Mouse (Mus musculus) heart, adult 9 months (tissue): Measurements from ENCODE around the gene Xpr1.

Experiments used
- DNase-seq, 2 experiments: peaks; one replicate each; pipeline ENCODE4 v3.0.0; 2022; ENCODE audit warnings: low spot score in 2 of 2

Gene Xpr1

DNA sequence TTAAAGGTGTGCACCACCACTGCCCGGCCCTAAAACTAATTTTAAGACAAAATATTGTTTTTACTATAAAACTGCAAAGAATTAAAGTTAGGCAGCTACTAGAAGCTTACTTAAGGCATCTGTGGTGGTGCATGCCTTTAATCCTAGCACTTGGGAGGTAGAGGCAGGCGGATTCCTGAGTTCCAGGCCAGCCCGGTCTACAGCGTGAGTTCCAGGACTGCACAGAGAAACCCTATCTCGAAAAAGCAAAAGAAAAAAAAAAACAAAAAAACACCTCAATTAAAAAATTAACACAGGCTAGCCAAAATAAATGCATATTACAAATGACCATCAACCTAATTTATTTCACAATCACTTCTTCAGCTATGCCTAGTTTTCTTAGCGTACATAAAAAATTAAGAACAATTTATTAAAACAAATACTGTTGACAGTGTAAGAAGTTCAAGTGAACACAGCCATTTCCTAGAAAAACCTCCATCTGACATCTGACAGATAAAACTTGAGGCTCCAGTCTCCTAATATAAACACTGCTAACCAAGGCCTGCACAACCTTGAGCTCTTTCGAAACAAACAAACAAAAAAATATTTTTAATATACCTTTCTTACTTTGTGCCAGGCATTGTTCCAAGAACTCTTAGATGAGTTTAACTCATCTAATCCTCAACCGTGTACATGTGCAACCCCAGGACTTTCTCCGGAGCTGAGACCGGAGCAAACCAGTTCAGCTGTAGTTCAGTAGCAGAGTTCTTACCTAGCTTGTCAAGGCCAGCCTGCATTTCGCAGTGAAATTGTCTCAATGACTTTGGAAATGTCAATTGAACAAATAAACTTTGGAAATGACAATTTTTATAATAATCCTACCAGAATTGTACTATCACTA is 9.3 kb downstream of the Xpr1 start:
- no peak for DNase-seq

DNA sequence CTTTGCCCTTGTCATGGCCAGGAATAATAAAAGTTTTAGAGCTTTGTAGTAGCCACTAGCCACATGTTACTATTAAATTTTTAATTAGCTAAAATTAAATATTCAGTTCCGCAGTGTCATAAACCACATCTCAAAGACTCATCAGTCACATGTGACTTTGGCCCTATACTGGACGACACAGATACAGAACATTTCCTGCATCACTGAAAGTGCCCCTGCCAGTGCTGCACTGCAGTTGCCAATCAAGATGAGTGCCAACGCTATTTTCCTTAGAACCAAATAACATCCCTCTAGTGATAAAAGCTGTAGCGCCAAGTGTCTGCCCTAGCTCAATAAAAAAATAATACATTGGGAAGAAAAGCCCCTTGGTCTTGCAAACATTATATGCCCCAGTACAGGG is 17.2 kb downstream of the Xpr1 start:
- DNase-seq, result no peak

DNA sequence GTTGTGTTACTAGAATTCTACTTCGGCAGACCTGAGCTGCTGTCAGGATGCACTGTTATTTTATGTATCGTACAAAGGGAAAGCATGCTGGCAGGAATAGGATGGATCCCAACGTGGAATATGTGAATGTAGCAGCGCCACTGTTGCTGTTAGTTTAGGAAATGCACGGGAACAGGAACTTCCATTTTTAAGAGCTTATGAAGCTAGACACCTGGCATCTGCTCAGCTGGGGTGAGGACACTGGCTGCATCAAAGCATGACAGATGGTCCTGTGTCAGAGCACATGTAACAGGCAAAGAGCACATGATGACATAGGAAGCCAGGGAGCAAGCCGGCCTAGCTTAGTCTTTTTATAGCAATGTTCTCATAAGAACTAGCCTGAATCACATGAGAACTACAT is 22.4 kb downstream of the Xpr1 start:
- no peak for DNase-seq

DNA sequence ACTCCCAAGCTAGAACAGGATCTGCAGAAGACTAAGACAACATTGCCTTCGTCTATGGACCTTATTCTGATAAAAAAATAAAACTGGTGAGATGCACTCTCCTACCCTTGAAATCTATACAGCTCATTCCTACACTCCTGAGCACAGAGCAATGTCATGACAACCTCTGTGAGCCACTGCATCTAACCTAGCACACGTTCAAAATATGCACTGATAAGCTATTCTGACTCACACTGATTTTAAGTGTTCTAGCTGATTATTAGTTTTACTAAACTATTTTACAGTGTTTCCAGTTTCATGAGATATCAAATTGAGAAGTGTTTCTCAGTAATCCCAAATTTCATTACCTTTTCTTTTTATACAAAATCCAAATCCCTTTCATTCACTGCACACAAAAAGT is 23.2 kb downstream of the Xpr1 start:
- no peak for DNase-seq

DNA sequence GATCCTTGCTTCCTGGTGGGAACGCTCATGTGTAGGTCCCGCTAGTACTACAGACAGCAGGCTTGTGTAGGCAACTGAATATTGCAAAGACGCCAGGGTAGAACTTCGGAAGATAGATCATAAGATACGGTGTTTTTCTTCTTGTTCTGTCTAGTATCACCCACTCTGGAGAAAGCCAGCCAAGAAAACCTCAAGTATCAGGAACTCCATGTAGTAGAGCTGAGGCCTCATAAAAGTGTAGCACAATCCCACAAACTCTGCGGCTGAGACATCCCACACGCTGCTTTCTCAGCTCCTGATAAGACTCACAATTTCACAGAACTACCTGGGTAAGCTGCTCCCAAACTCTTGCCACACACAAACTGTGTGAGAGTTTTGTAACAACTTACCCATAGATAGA is 24.4 kb downstream of the Xpr1 start:
- no peak for DNase-seq

- DNase-seq, result no peak
Observed at GRCm38 (mm10) chr1:155391537-155391936, 25.7 kb downstream of the Xpr1 start.

DNA sequence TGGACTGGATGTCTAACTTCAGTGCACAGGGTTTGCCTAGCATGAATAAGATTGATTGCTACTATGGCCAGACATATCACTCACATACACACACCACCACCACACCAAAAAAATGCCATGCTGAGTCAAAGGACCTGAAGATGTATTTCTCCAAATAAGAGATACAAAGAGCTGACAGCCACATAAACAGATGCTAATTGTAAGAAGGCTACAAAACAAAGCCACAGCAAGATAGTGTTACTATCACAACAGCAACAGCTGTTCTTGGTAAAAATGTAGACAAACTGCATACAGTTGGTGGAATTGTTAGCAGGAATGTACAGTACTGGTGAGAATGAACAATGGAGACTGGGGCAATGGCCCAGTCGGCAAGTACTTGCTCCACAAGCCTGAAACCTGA is 28.8 kb downstream of the Xpr1 start:
- DNase-seq, result no peak

DNA sequence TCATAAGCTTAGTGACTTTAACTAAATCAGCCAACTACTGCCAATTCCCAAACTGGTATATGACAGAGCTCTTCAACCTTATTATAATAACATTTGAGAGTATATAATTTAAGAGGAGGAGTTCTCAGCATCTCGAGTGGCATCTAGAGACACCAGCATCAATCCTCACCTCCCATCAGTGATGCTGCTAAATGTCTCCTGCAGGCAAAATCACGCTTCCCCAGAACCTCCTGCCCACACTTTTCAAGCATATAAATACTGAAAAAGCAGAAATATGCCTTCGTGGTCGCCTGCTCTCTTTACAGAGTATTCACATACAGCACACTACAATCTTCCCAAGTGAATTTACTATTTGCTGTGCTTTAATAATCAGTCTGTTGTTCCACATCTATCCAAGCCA is 30.7 kb downstream of the Xpr1 start:
- DNase-seq, result no peak

GRCm38 (mm10) chr1:155383319-155384302 is 33.6 kb downstream of the Xpr1 start:
- no peak for DNase-seq

DNA sequence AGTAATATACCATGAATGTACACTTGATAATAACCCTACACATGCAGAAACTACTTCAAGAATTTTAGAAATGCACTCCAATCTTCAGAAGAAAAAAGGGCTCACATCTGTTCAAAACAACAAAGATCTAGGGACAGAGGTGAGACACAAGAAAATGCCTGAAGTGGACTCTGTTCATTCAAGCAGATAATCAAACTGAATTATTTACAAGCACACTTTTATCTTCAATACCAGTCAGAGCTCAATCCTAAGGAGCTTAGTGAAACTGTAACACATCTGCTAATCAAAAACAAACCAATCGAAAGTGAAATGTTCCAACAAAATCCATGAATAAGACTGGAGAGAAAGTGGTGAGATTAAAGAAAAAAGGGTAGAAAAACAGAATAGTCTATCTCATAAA is 35.3 kb downstream of the Xpr1 start:
- no peak for DNase-seq

- no peak for DNase-seq
Observed at GRCm38 (mm10) chr1:155379289-155379688, 37.9 kb downstream of the Xpr1 start.

DNA sequence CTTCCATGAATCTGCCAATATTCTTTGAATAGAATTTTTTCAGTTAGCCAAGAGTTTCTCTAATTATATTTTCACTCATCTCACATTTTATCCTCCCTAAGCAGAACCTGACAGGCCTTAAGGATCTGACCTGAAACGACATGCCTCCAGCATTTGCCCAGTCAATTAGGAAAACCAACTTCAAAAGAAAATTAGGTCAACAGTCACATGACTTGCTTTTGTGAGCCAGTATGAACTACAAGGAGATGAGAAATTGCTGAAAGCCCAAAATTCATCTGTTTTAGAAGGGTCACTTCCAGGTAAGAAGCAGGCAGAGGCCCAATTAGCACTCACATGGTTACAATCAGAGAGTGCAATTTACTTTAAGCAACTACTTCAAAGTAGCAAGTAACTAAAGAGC is 44.4 kb downstream of the Xpr1 start:
- no peak for DNase-seq

DNA sequence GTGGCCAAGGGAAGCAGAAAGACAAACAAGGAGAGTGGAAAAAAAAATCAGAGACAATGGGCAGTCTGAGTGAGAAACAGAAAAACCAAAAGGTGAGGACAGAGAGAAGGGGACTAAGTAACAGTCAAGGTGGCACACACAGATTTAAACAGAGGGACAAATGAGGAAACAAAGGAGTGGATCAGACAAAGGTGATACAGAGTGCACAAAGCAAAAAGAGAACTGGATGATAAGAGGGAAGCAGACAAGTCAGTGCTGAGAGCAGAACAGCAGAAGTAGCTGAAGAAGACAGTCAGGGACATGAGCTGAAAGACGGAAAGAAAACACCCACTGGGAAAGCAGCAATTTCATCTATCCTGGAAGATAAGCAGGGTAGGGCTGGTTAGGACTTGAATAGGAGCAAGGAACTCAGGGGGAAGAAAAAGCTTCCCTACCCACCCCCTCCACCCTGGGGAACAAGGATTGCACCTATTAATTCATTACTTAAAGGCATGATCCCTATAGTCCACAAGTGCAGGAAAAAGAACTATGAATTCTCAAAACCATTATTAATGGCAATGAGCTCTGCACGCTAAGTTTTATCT is 47.0 kb downstream of the Xpr1 start:
- DNase-seq, result no peak

DNA sequence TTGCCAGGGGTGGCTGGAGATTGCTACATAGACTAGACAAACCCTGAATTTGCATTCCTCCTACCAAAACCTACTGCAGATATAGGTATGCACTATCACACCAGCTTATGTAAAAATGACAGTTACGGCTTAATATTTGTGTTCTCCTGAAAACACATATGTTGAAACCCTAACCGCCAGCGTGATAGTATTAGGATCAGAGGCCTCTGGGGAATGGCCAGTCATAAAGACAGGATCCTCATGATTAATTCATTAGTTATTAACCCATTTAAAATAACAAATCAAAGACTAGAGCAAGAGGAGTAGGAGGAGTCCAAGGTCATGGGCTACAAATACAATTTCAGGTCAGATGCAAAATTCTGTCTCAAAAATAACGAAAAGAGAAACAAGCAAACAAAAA is 50.8 kb downstream of the Xpr1 start:
- DNase-seq, result no peak

DNA sequence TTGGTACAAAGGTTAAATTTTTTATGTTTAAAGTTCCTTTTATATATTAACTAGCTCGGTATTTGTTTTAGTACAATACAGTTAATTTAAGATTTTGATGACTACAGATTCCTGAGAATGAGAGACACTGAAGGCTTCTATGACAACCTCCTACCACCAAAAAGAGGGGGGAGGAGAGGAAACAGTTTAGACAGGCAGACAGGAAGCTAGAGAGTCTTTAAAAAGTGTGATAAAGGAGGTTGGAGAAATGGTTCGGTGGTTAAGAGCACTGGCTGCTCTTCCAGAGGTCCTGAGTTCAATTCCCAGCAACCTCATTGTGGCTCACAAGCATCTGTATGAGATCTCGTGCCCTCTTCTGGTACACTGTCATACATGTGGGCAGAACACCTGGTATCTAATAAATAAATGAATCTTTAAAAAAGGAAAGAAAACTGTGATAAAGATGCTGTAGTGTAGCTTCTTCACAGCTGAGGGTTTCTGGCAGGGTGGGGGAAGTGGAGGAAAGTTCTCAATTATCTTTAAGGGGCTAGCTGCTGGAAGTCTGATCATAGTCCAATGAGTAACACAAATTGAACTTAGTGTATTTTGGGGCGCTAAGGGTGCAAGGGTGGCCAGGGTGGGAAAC is 55.6 kb downstream of the Xpr1 start:
- DNase-seq, result no peak

DNA sequence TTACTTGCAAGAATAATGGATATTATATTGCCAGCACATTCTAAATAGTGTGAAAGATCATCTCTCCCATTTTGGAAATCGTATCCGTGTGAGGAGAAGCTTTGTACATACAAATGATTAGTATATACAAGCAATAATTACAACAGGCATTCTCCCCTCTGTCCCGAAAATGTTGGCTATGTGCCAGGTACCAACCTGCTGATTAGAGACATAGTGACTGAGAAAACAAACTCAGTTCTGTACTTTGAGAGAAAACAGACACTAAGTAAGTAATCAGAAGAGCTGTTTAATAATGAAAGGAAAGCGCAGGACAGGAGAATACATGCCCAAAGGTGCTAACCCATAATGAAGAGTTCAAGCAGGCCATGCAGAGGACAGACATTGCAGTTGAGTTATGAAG is 64.1 kb downstream of the Xpr1 start:
- no peak for DNase-seq

DNA sequence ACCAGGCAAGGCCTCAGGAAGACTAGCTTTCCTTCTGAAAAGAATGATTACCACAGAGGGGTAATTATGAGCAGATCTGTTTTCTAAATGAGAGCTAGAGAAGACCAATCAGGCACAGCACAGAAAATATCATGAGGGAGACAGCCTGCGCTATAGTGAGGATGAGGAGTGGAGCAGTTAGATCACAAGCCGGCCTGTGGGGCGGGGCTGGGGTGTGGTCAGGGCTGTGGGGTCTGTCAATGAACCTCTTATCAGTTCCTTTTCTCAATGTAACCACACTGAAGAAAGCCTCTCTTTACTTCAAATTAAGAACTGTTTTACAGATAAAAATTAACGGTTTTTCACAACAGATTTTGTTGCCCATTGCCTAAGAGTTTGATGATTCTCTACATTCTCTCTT is 65.7 kb downstream of the Xpr1 start:
- DNase-seq, result no peak

DNA sequence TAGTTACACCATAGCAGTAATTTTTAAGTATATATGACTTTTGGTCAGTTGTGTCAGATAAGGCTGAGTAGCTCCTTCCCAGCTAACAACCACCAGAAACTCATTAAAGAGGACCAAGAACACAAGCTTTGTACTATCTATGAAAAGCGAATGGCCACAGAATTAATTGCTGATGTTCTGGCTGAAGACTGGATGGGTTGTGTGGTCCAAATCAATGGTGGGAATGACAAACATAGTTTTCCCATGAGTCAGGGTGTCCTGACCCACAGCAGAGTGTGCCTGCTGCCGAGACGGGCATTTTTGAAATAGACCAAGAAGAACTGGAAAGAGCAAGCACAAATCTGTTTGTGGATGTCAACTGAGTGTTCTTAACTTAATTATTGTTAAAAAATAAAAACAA is 68.7 kb downstream of the Xpr1 start:
- no peak for DNase-seq

DNA sequence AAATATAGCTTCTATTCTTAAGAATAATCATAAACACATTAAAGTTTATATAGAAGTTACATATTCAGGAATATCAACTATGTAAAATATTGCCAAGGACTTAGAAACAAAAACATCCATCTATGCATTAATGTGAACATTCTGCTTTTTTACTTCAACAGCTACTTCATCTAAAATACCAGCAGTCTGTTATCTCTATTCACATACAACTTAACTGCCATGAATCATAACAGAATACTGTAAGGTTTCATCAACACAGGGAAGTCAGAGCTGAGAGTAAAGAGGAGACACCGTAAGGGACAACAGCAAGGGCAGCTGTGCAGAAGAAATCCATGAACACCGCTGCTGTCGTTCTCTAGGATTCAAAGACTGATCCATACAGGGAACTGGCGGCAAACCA is 69.9 kb downstream of the Xpr1 start:
- DNase-seq, result no peak

DNA sequence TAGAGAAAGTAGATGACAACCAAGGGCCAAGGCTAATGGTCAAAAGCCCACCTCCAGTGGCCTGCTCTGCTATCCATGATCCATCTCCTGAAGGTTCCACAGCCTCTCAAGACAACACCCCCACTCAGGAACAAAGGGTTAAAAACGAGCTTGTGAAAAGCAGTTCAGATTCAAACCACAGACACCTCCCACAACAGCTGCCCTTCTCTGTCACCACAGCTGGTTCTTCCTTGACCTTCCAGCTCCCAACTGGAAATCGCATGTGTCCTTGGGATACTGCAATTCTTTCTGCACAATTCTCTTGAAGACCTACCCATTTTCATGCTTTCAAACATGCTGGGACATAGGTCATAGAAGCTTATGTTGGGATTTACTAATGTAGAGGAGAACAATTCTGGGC is 73.2 kb downstream of the Xpr1 start:
- DNase-seq, result no peak

GRCm38 (mm10) chr1:155339622-155340021 is 77.6 kb downstream of the Xpr1 start:
- no peak for DNase-seq

DNA sequence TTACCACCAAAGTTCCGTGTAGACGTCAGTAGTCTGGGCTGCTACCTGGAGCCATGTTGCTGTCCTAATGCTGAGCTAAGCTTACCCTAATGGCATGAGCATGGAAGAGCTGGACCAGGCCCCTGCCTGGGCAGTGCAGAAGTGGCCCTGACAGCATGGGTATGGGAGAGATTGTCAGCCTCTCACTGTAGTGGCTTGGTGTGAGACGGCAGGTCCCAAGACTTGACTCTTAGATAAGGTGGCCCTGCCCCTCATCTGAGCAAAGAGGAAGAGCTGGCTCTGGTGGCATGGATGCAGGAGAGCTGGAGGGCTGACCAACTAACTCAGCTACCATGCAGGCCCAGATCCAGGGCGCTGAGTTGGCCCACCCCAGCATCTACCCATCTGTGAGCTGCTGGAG is 79.9 kb downstream of the Xpr1 start:
- DNase-seq, result no peak
